Mouse (Mus musculus) R1 (cell line): ENCODE data around the gene Them7.

ENCODE experiments used
- DNase-seq: peaks from one replicate; pipeline ENCODE4 v3.0.0-alpha.2; 2018; ENCODE audit warnings: low read depth, low spot score

Gene Them7

DNA sequence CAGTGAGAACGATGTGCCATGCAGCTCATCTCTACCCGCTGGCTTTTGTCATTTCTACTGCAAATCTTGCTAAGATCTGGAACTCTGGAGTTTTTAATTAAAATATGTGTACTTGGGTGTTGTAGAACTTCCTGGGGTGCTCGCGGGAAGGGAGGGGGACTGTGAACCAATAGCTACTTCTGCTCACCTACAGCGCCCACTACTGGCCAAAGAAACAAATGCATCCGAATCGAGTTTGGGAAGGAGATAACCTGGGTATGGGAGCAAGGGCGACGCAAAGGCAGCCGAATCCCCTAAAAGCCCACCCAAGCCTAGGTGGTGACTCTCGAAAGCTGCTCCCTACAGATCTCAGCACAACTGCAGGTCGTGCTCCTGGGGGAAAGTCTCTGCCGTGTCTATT lies 87.3 kb downstream of the Them7 start:
- peak; percentile 76 for DNase-seq

DNA sequence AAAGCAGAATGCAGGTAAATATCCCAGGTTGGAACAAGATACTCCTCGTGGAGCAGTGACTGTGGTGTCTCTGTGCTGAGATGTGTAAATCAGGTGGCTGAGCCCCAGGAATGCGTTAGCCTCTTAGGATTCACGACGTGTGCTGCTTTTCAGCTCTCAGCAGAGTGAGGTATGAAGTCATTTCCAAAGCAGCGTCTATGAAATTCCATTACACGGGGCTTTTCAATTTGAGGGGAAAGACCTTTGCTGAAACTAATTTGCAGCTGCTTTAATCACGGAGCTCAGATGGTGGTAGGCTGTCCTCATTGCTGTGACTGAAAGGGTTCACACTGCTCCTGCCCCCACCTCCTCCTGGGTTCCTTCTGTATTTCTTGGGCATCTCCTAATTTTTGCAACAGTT lies 87.9 kb downstream of the Them7 start:
- DNase-seq, result peak; percentile 7

DNA sequence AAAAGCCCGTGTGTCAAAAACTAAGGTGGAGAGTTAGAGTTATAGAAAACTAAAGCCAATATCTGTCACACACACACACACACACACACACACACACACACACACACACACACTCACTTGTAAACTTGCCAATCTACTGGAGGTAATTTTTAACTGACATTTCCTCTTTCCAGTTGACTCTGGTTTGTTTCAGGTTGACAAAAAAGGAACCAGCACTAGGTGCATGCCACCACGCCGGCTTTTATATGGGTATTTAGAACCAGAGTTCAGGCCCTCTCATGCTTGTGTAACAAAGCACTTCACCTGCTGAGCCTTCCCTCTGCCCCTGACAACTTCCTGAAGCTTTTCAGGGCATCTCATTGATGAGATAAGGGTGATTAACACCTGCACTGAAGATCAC lies 89.0 kb downstream of the Them7 start:
- DNase-seq, result no peak

GRCm38 (mm10) chr2:105317556-105318184 lies 93.5 kb downstream of the Them7 start:
- DNase-seq, result no peak

DNA sequence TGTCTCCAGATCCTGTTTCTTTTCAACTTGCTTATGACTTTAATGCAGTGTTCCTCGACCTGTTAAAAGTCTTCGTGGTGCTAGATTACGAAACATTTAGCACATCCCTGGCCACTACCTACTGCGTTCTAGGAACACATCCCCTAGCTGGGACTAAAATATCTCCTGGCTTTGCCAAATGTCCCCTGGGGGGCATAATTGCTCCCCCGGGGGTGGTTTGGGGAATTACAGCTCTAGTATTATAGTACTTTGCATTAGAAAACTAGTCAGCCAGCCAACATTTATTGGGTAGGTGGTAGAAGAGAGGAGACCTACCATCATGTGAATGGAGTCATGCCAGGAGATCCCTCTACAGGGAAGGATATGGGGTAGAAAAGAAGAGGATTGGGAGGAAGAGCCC lies 101.9 kb downstream of the Them7 start:
- DNase-seq, result no peak

DNA sequence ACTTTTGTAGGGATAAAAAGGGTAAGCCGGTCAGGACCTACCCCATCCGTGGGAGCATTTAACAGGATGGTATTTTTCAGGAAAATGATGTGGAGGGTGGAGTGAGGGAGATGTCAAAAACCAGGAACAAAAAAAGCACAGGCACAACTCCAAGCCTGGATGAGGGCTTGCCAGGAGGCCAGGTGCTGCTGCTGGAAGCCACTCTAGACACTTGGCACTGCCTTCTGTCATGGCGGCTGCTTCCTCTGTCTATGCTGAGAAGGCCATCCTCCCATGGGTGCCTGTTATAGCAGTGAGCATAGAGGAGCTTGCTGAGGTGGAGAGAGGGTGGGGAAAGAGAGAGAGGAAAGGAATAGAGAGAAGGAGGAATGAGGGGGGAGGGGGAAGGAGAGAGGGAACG lies 105.9 kb downstream of the Them7 start:
- DNase-seq, result no peak

DNA sequence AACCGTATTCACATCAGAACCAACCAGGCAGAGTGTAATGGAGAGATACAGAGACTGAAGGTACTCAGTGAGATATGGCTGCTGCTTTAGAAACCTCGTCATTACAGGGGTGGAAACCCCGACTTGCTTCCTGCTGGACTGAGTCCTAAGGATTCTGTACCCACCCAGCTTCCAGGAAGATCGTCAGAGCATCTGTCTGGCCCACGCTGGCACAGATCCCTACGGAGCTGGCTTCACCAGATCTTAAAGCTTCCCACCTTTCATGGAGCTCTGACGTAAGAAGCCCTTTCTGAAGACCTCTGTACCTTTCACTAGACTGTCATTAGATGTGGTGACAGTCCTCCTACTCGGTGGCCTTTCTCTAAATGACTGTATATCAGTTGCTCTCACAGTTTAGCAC lies 109.0 kb downstream of the Them7 start:
- no peak for DNase-seq

GRCm38 (mm10) chr2:105333976-105334713 lies 110.0 kb downstream of the Them7 start:
- peak; percentile 77 for DNase-seq

DNA sequence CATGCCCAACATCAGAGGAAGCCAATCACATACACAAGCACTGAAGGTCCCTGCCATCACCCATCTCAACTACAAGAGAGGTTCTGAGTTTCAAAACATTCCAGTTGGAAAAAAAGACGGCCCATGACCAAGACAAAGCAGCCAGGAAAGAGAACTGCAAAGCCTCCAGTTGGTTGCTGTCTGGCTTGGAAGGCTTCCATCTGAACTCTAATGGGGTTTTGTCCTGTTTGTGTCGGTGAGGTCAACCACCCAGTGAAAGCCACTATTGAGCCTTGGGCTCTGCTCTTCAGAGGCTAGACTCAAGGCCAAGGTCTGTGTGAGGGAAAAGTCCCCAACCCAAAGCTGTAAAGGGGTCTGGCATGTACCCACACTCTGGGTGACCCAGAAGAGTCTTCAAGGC lies 111.5 kb downstream of the Them7 start:
- DNase-seq, result no peak

DNA sequence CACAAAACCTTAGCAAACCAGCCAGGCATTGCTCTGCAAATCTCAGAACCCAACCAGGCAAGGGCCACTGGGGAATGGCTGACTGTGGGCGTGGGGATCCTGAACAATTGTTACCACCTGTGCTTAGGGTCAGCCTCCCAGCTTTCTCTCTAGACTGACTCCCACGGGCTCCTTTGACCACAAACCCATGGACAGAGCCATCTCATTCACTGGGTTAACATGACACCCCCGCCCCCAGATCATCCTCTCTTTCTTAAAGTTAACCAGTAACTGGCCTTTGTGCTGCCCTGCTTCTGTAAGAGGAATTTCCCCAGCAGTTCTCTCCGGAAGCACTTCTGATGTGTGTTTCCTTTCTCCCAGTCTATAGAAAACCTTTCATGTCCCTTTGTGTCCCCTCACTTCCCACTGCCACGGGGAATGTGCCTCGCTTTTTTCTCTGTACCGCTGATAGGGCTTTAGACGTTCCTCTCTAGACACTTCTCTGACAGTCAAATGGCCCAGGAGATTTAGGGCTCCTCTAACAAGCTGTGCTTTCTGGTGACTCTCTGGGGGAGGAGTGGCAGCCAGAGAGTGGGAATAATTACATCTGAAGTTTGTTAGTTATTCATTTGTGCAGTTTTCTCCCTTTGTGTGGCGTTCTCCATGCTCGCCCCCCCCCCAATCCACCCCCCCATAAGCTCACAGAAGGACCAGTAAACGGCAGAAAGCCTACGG lies 112.4 kb downstream of the Them7 start:
- no peak for DNase-seq

GRCm38 (mm10) chr2:105337171-105337875 lies 113.2 kb downstream of the Them7 start:
- no peak for DNase-seq

DNA sequence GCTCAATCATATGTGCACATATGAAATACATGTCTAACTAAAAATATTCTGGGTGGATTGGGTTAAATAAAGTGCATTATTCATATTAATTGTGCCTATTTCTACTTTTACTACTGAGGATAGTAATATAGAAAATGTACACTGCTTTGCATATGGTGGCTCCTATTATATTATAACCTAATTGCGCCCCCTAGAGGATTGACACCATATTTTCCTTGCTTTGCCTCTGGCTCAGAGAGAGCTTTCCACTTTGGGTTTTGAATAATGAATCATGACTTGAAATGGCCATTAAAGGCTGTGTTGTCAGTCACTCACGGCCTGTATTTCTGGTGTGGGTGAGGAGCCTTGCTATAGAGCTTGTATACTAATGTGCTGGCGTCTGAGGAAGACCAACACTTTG lies 115.9 kb downstream of the Them7 start:
- DNase-seq, result peak; percentile 36

- DNase-seq, result no peak
These were observed 124.8 kb downstream of the Them7 start for GRCm38 (mm10) chr2:105348886-105349285.

DNA sequence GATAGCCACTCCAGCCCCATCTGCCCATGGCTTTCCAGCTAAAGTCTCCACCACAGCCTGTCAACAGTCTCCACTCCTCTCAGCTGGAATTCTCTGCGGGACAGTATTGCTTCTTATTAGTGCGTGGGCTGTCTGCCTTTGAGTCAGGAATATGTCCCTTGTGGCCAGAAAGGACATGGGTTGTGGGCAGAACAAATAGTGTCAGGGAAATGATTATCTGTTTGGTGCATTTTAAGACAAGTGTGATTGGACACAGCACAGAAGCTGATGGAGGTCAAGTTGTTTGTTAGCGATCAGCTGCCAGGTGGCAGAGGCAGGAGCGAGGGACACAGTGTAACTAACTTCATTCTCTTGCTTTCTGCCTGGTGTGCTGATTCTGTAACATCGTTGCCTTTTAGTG lies 132.7 kb downstream of the Them7 start:
- no peak for DNase-seq

DNA sequence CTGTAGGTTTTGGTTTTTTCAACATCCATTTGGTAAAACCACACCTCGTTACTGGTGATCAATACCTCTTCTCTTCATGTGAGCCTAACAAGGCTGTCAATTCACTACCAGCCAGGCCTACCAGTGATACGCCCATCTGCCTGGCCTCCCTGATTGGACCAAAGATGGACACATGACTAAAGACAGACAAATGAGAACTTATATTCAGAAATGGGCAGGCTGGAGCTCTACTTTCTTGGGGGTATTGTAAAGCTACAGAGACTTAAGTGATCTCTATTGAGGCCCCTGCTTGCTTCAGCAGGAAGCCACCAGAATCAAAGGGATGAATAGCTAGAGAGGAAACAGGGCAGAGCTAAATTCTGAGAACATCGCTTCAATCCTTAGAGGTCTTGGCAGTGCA lies 133.9 kb downstream of the Them7 start:
- no peak for DNase-seq

DNA sequence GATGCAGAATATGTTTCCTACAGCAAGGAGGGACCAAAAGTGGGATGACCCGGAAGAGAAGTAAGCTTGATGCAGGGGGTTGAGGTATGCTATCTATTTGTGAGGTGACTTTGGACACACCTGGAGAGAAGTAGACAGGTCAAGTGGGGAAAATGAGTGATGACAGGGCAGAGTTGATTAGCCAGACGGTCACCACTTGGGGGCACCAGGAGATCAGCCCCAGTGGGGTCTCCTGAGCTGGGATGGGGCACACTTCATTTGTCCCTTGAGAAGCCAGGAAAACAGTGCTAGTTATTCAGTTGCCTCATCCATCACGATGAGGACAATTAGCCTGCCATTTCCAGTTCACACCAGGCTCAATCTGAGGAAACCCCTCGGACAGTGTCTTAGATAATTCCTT lies 143.5 kb downstream of the Them7 start:
- DNase-seq, result no peak

- DNase-seq, result peak; percentile 50
These were observed 146.1 kb downstream of the Them7 start for GRCm38 (mm10) chr2:105370240-105370639.

DNA sequence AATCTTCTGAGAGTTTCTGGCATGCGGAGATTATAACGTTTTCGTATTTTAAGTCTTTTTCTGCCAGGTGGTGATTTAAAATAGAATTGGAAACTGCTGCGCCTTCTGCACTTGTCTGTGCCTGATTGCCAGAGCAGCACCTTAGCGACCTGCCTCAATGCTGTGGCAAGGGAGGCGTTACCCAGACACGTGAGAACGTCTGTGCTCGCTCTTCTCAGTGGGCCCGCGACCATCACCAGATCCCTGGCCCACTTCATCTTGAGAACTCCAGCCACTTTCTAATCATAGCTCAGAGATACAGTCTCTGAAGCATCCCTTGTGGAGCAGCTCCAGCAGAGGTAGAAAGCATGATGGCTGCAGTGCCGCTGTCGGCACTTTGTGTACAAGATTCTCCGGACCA lies 146.6 kb downstream of the Them7 start:
- peak; percentile 17 for DNase-seq

GRCm38 (mm10) chr2:105372156-105372555 lies 148.0 kb downstream of the Them7 start:
- no peak for DNase-seq

DNA sequence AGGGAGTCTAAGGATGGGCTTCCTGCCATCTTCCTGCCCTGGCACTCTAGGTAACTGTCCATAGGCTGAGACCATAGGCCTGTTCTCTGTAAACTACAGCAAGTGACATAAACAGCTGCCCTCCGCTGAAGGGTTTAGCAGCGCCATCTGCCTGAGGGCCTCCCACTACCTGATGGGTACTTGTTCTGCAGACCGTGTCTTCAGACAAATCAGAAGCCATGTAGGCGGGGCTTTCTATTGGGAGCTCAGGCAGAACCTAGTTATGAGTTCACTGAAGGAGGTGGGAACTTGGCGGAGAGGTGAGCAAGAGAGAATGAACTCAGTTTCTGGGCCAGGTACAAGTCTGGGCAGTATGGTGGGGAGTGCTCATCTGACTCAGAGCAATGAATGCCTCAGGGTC lies 148.6 kb downstream of the Them7 start:
- DNase-seq, result peak; percentile 51

GRCm38 (mm10) chr2:105373658-105374057 lies 149.5 kb downstream of the Them7 start:
- no peak for DNase-seq

DNA sequence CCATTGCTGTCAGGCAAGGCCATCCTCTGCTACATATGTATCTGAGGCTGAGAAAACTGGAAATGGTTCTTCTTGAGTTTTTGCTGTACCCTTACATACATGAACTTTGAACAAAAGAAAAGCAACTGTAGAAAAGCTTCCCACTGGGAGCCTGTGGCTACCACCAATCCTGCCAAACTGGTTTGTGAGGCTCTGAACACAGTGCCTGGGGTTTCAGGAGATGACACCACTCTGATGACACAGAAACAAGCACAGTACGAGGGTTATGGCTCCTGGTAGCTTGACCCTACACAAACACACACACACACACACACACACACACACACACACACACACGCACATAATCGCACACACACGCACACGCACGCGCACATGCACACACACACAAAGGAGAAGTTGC lies 151.1 kb downstream of the Them7 start:
- DNase-seq, result peak; percentile 44
